8 mouse cellular contexts compared by ENCODE assay signal in the genomic region with DNA sequence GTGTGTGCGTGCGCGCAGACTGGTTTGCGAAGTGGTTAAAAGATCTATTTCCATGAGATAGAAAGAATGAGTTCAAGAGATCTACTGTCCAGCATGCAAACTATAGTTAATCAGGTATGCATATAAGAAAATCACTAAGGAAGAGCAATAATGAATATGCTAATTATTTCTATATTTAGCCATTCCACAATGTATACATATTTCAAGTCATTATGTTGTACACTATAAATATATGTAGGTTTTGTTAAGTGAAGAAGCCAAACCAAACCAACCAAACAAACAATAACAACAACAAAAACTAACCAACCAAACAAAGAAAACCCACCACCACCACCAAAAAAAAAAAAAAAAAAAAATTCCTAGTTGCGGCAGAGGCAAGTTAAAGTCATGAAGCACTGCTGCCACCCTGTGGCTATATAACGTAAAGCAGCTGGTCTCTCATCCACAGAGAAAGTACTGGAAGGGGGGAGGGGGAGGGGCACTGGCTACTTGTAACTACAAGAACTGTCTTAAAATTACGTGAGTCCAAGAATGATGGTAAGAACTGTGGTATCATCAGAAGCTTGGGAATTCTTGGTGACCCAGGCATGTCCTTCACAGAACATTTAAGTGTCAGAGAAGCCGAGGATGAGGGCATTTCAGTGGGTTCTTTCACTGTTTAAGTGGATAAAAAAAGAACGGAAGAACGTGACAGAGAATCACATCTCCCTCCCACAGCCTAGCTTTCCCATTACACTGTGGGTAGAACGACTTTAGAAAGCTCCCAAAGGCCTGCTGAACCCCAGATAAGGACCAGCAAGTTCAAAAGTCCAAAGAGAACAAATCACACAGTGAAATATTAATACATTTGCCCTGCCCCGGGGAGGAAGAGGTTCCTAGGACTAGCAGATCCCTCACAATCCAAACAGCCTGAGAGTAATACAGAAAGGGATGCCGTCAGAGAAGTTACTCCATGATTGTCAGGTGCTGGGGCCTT. TPM values are rescaled to one million over a fixed set of nuclear protein-coding genes. Genes with fewer than 3 reads are reported as not detected.
DNase-seq lines count a peak whose midpoint lies in the region; ATAC-seq and TF ChIP-seq lines count a peak whose summit lies in the region.

No protein-coding gene starts in this region.

- no peaks in the 10 kb centered on the region for H3K27me3 ChIP-seq in heart, embryonic 12.5 days (replicated peaks)
- H3K27me3 ChIP-seq in hindbrain, postnatal 0 days (ENCODE audit: insufficient read depth, low read length) = no peaks in the 10 kb centered on the region
- no peaks in the 10 kb centered on the region for H3K27me3 ChIP-seq in midbrain, embryonic 11.5 days (ENCODE audit: control insufficient read depth, insufficient read depth, low read length)

- DNase-seq in heart, adult 11 months = peak; percentile 96
- peak; percentile 46 for DNase-seq in cerebellum, adult 9-11 months
- peak; percentile 68 to 76 for DNase-seq in frontal cortex, postnatal 25 days (ENCODE audit: low spot score in 2 of 2)
- DNase-seq in hindbrain, postnatal 0 days (ENCODE audit: low spot score) = peak; percentile 94
- DNase-seq in left cerebral cortex, adult 8-10 months (ENCODE audit: low spot score in 2 of 2) = peak; percentile 42 to 65
- peak; percentile 97 for DNase-seq in midbrain, embryonic 11.5 days (ENCODE audit: low spot score, missing footprints)
- peak; percentile 91 for DNase-seq in right cerebral cortex, postnatal 4 days

- no peaks in the 10 kb centered on the region for H3K4me1 ChIP-seq in heart, embryonic 12.5 days (replicated peaks)
- no peaks in the 10 kb centered on the region for H3K4me1 ChIP-seq in hindbrain, postnatal 0 days (ENCODE audit: insufficient read depth, low read length)
- no peaks in the 10 kb centered on the region for H3K4me1 ChIP-seq in midbrain, embryonic 11.5 days (ENCODE audit: control insufficient read depth, insufficient read depth, low read length)

- no peak overlapping the region for H3K27ac ChIP-seq in heart, embryonic 12.5 days (ENCODE audit: poor library complexity, severe bottlenecking)
- no peak overlapping the region for H3K27ac ChIP-seq in hindbrain, postnatal 0 days
- no peak overlapping the region for H3K27ac ChIP-seq in midbrain, embryonic 11.5 days (ENCODE audit: low read depth, low read length)

- no peak overlapping the region for H3K4me3 ChIP-seq in heart, embryonic 12.5 days
- H3K4me3 ChIP-seq in hindbrain, postnatal 0 days (ENCODE audit: low read length) = no peak overlapping the region
- H3K4me3 ChIP-seq in midbrain, embryonic 11.5 days (ENCODE audit: low read depth, low read length) = no peak overlapping the region

- no peak for ATAC-seq in heart, embryonic 12.5 days (ENCODE audit: insufficient number of reproducible peaks, low FRiP score)
- ATAC-seq in hindbrain, postnatal 0 days = peak; percentile 51
- ATAC-seq in midbrain, embryonic 11.5 days (ENCODE audit: low FRiP score) = peak; percentile 54; the same call in 1 of the 2 replicates

- peak; percentile 84 for TF ChIP-seq CTCF in hindbrain, postnatal 0 days (IDR thresholded peaks at IDR 0.05; ENCODE audit: low read depth)

- H3K9me3 ChIP-seq in heart, embryonic 12.5 days (replicated peaks) = no peaks in the 10 kb centered on the region
- no peaks in the 10 kb centered on the region for H3K9me3 ChIP-seq in hindbrain, postnatal 0 days (ENCODE audit: low read length)
- no peaks in the 10 kb centered on the region for H3K9me3 ChIP-seq in midbrain, embryonic 11.5 days (ENCODE audit: control insufficient read depth, low read length)

- no peak overlapping the region for H3K9ac ChIP-seq in heart, embryonic 12.5 days
- H3K9ac ChIP-seq in hindbrain, postnatal 0 days (replicated peaks; ENCODE audit: low read length) = no peak overlapping the region
- H3K9ac ChIP-seq in midbrain, embryonic 11.5 days (ENCODE audit: low read length) = no peak overlapping the region

- H3K36me3 ChIP-seq in heart, embryonic 12.5 days = no peaks in the 10 kb centered on the region
- H3K36me3 ChIP-seq in hindbrain, postnatal 0 days (ENCODE audit: insufficient read depth, low read length) = no peaks in the 10 kb centered on the region
- H3K36me3 ChIP-seq in midbrain, embryonic 11.5 days (ENCODE audit: control insufficient read depth, insufficient read depth, low read length) = no peaks in the 10 kb centered on the region

- 51% methylated on average over 13 of the region's 13 CpGs for WGBS in heart, embryonic 12.5 days
- 54% methylated on average over 13 of the region's 13 CpGs for WGBS in hindbrain, postnatal 0 days
- 55% methylated on average over 13 of the region's 13 CpGs for WGBS in midbrain, embryonic 11.5 days

- no peak overlapping the region for H3K4me2 ChIP-seq in heart, embryonic 12.5 days
- no peak overlapping the region for H3K4me2 ChIP-seq in hindbrain, postnatal 0 days (ENCODE audit: low read depth, low read length)
- H3K4me2 ChIP-seq in midbrain, embryonic 11.5 days = no peak overlapping the region

RNA-seq across cellular contexts. Expression of gene Fam213a, which starts 19.8 kb away (rescaled TPM):
- polyA plus RNA-seq in heart, embryonic 12.5 days (2016; fragmentation: Nextera tagmentation; extraction: Ambion mirVana) = 58.7 and 59.1 TPM in 2 replicates
- total RNA-seq in hindbrain, postnatal 0 days (2014; rRNA removed) = 35.1 and 35.3 TPM in 2 replicates
- polyA plus RNA-seq in hindbrain, postnatal 0 days (2015; fragmentation: Nextera tagmentation; extraction: Ambion mirVana) = 109 and 118 TPM in 2 replicates
- total RNA-seq in left cerebral cortex, adult 8-10 months (2022) = 100 to 1,000 TPM; 121 to 133 (median 125) TPM
- polyA plus RNA-seq in midbrain, embryonic 11.5 days (2014; fragmentation: Nextera tagmentation; extraction: Ambion mirVana) = 44.7 and 50.4 TPM in 2 replicates

RNA-seq across cellular contexts. Expression of gene Dydc2, which starts 35.6 kb away (rescaled TPM):
- 0.29 TPM in 1 of 2 replicates, not detected in the other for polyA plus RNA-seq in heart, embryonic 12.5 days (2016; fragmentation: Nextera tagmentation; extraction: Ambion mirVana)
- total RNA-seq in hindbrain, postnatal 0 days (2014; rRNA removed) = not detected in 2 replicates
- 0.96 and 1.6 TPM in 2 replicates for polyA plus RNA-seq in hindbrain, postnatal 0 days (2015; fragmentation: Nextera tagmentation; extraction: Ambion mirVana)
- total RNA-seq in left cerebral cortex, adult 8-10 months (2022) = 1 to 10 TPM in 2 of 4 experiments, under 1 TPM in 2; 0.78 to 1.3 (median 0.98) TPM
- polyA plus RNA-seq in midbrain, embryonic 11.5 days (2014; fragmentation: Nextera tagmentation; extraction: Ambion mirVana) = not detected in 2 replicates

RNA-seq across cellular contexts. Expression of gene Dydc1, which starts 39.3 kb away (rescaled TPM):
- polyA plus RNA-seq in heart, embryonic 12.5 days (2016; fragmentation: Nextera tagmentation; extraction: Ambion mirVana) = not detected in 2 replicates
- total RNA-seq in hindbrain, postnatal 0 days (2014; rRNA removed) = not detected in 2 replicates
- 0.43 TPM in 1 of 2 replicates, not detected in the other for polyA plus RNA-seq in hindbrain, postnatal 0 days (2015; fragmentation: Nextera tagmentation; extraction: Ambion mirVana)
- not detected for total RNA-seq in left cerebral cortex, adult 8-10 months (2022)
- not detected in 2 replicates for polyA plus RNA-seq in midbrain, embryonic 11.5 days (2014; fragmentation: Nextera tagmentation; extraction: Ambion mirVana)

Comparison
In these comparisons a context has a peak if more than half of its experiments do, and no peak if none do; other contexts are left out.
1. DNase-seq: peak in every context shown above with its lines; median percentile 97 in midbrain, embryonic 11.5 days; 96 in heart, adult 11 months; 94 in hindbrain, postnatal 0 days; 91 in right cerebral cortex, postnatal 4 days; 72 in frontal cortex, postnatal 25 days; 54 in left cerebral cortex, adult 8-10 months; 46 in cerebellum, adult 9-11 months.